Mouse (Mus musculus) myocyte (in vitro differentiated cells): ENCODE data around the gene Clns1a. TPM values are rescaled to one million over a fixed set of nuclear protein-coding genes. Genes with fewer than 3 reads are reported as not detected.
A peak's percentile ranks its signal among the peaks of the same experiment; 100 is the strongest.

Source experiments
- H3K27me3 ChIP-seq: one replicate; pipeline ENCODE4 v1.6.1; 2011; ENCODE audit not compliant: control insufficient read depth, insufficient read depth, insufficient read length
- H3K36me3 ChIP-seq: one replicate; pipeline ENCODE4 v1.6.1; 2011; ENCODE audit not compliant: control insufficient read depth, insufficient read depth
- H3K4me2 ChIP-seq: one replicate; pipeline ENCODE4 v1.6.1; 2011; ENCODE audit warnings: low read depth, control low read depth
- H3K4me3 ChIP-seq: one replicate; pipeline ENCODE4 v1.5.1; 2011; ENCODE audit warnings: mild to moderate bottlenecking, control low read depth, moderate library complexity
- H3K79me2 ChIP-seq: one replicate; pipeline ENCODE4 v1.6.1; 2011; ENCODE audit not compliant: control insufficient read depth, insufficient read depth
- H3ac ChIP-seq: one replicate; pipeline ENCODE4 v1.6.1; 2011; ENCODE audit not compliant: control insufficient read depth, insufficient read length
- CEBPB ChIP-seq: IDR thresholded peaks from 2 replicates; pipeline ENCODE4 v1.6.1; 2011; ENCODE audit warnings: mild to moderate bottlenecking, moderate library complexity; ENCODE audit not compliant: poor library complexity, insufficient read depth, severe bottlenecking
- E2F4 ChIP-seq: IDR thresholded peaks from one replicate; pipeline ENCODE4 v1.6.1; 2011; ENCODE audit warnings: mild to moderate bottlenecking, control low read depth, moderate library complexity; ENCODE audit not compliant: insufficient read depth
- MAX ChIP-seq: IDR thresholded peaks from one replicate; pipeline ENCODE4 v1.6.1; 2011; ENCODE audit warnings: low read depth, mild to moderate bottlenecking, control low read depth
- MYOD1 ChIP-seq, 3 experiments: IDR thresholded peaks; one replicate each; pipeline ENCODE4 v1.6.1; 2011; ENCODE audit warnings: control low read depth in 2 of 3, low read depth in 2 of 3, mild to moderate bottlenecking in 2 of 3, moderate library complexity in 1 of 3; ENCODE audit not compliant: insufficient read length in 2 of 3, control insufficient read depth in 1 of 3
- MYOG ChIP-seq, 3 experiments: IDR thresholded peaks; one replicate each; pipeline ENCODE4 v1.6.1; 2011; ENCODE audit warnings: control low read depth in 2 of 3, low read depth in 2 of 3, mild to moderate bottlenecking in 2 of 3; ENCODE audit not compliant: insufficient read length in 2 of 3, control insufficient read depth in 1 of 3, insufficient read depth in 1 of 3
- POLR2A ChIP-seq: IDR thresholded peaks from one replicate; pipeline ENCODE4 v1.6.1; 2011; ENCODE audit warnings: low read depth, mild to moderate bottlenecking, control low read depth, moderate library complexity; ENCODE audit not compliant: insufficient read length
- POLR2AphosphoS2 ChIP-seq: IDR thresholded peaks from one replicate; pipeline ENCODE4 v1.6.1; 2011; ENCODE audit warnings: low read depth, control low read depth; ENCODE audit not compliant: insufficient read length
- REST ChIP-seq: IDR thresholded peaks from one replicate; pipeline ENCODE4 v1.6.1; 2011; ENCODE audit warnings: mild to moderate bottlenecking, control low read depth, moderate library complexity; ENCODE audit not compliant: insufficient read depth, insufficient read length
- SRF ChIP-seq: IDR thresholded peaks from one replicate; pipeline ENCODE4 v1.6.1; 2011; ENCODE audit warnings: low read depth; ENCODE audit not compliant: control insufficient read depth, insufficient read length
- TCF12 ChIP-seq: IDR thresholded peaks from one replicate; pipeline ENCODE4 v1.6.1; 2011; ENCODE audit warnings: mild to moderate bottlenecking, control low read depth; ENCODE audit not compliant: poor library complexity, insufficient read depth, severe bottlenecking
- TCF3 ChIP-seq: IDR thresholded peaks from one replicate; pipeline ENCODE4 v1.6.1; 2011; ENCODE audit warnings: low read depth, control low read depth; ENCODE audit not compliant: insufficient read length
- USF1 ChIP-seq: IDR thresholded peaks from one replicate; pipeline ENCODE4 v1.6.1; 2011; ENCODE audit warnings: low read depth, mild to moderate bottlenecking, control low read depth, moderate library complexity
- polyA plus RNA-seq: library from polyadenylated mRNA; unstranded; fragments of >200 nt; fragmentation: generic; extraction: Trizol; gene quantifications from one replicate; pipeline ENCODE4 v1.2.1, GENCODE M21; 2012; ENCODE audit warnings: missing spikeins

Gene Clns1a
- polyA plus RNA-seq, 1 experiment = 56.3 TPM

DNA sequence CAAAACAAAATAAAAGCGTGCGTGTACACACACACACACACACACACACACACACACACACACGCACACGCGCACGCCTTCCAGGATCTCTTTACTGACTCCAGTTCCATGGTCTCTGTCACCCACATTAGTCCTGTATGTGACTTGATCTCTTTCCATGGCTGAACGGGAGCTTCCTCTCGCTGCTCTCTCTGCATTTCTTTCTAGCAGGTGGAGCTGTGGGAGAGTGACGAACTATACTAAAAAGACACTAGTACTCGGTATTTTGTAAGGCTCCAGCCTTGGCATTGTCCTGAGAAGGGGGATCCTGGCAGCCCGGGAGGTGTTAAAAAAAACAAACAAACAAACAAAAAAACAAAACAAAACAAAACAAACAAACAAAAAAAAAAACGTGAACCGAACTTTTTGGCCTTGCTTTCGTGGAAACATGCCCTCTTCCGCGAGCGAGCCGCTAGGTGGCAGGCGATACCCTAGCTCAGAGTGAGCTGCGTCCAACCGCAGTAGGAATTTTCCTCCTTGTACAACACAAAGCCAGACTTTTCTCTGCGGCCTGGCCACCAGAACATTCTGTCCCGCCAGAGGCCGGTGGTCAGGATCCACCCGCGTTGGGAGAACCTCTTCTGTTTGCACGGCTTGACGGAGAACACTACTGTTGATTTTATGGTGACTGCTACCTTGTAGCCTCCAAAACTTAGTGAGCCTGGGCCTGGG lies 51.5 kb downstream of the Clns1a start:
- no peak for TF ChIP-seq POLR2A
- no peak for TF ChIP-seq MYOD1 (IDR thresholded peaks at IDR 0.05; ENCODE audit: control insufficient read depth in 1 of 3, insufficient read length in 2 of 3, low read depth in 2 of 3)
- TF ChIP-seq MYOG (IDR thresholded peaks at IDR 0.05; ENCODE audit: control insufficient read depth in 1 of 3, insufficient read depth in 1 of 3, insufficient read length in 2 of 3, low read depth in 2 of 3) = no peak
- no peak for TF ChIP-seq MAX
- TF ChIP-seq TCF12 = no peak
- TF ChIP-seq REST = no peak
- TF ChIP-seq USF1 = no peak
- no peak for TF ChIP-seq CEBPB
- TF ChIP-seq TCF3 = no peak
- no peak for TF ChIP-seq SRF
- no peak for TF ChIP-seq POLR2AphosphoS2
- TF ChIP-seq E2F4 = no peak
- Histone ChIP-seq H3ac (no peak overlapping the region), H3K36me3 (no peaks in the 10 kb centered on the region), H3K4me2 (peak overlapping the region; percentile 64), H3K79me2 (no peaks in the 10 kb centered on the region), H3K4me3 (no peak overlapping the region), H3K27me3 (no peaks in the 10 kb centered on the region)

DNA sequence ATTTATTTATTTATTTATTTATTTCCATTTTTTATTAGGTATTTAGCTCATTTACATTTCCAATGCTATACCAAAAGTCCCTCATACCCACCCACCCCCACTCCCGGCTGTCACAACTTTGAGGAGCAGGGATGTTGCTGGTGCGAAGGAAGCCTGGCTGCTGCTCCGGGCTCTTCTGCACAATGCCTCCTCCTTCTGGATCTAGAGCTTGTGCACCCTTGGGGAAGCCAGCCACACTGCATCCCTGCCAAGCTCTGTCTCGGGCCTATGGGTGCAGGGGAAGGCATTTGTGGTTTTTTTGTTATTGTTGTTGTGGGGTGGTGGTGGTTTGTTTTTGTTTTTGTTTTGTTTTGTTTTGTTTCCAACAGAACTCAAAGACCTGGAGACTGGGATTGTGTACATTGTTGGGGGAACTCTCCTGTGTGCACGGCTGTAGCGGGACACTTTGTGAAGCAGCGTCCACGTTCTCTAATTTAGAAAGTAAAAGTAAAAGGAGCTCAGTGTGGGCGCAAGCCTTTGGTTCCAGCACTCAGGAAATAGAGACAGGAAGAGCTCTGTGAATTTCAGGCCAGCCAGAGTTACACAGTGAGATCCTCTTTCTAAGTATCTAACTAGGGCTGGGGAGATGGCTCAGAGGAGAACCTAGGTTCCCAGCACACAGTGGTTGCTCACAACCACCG lies 52.2 kb downstream of the Clns1a start:
- Histone ChIP-seq H3K4me3 (no peak overlapping the region), H3K79me2 (no peaks in the 10 kb centered on the region)
- TF ChIP-seq TCF3 = no peak

DNA sequence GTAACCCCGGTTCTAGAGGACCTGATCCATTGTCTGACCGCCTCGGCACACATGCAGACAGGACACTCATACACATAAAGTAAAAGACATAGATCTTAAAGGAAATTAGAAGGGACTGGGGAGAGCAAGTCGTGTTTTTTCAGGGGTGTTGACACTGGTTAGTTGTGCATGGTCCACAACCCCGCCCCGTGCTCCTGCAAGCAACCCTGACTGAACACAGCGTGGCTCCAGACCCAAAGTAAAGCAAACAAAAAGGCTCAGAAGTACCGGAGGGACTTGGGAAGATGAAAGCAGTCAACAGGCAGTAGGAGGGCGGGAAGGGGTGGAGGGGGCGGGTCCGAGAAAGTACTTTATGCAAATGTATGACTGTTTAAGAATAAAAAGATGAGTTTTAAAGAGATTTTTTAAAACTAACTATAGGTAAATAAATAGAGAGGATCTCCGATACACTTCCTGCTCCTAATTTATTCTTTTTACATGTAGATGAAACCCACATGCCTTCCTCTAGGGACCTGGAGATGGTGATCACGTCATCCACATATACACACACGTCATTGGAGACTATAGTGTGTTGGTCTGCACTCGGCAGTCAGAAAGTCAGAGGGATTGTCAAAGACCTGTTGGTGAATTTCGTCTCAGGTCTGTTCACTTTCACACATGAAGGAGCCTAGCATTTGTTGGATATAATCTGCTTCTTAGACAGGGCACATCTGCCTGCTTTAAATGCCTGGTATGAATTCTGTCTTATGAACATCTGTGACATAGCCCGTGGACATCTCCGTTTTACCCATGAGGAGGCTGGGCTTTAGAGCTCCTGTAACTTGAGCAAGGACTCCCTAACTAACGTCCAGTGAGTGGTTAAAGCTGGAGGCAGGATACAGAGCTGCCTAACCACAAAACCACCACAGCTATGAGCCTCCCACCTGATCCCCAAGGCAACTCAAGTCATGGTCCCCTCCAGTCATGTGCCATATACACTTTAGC lies 53.1 kb downstream of the Clns1a start:
- TF ChIP-seq REST (no peak), TCF12 (no peak), POLR2AphosphoS2 (no peak), SRF (no peak), USF1 (no peak), MAX (no peak), MYOG (IDR thresholded peaks at IDR 0.05; ENCODE audit: control insufficient read depth in 1 of 3, insufficient read depth in 1 of 3, insufficient read length in 2 of 3, low read depth in 2 of 3) (no peak), POLR2A (no peak), CEBPB (no peak), MYOD1 (IDR thresholded peaks at IDR 0.05; ENCODE audit: control insufficient read depth in 1 of 3, insufficient read length in 2 of 3, low read depth in 2 of 3) (no peak), E2F4 (no peak)
- H3K4me2 ChIP-seq = peak overlapping the region; percentile 31
- no peak overlapping the region for H3K4me3 ChIP-seq

More for the DNA sequence above, 52.2 kb downstream of the Clns1a start:
- Histone ChIP-seq H3ac (no peak overlapping the region), H3K36me3 (no peaks in the 10 kb centered on the region), H3K4me2 (peak overlapping the region; percentile 64), H3K27me3 (no peaks in the 10 kb centered on the region)

DNA sequence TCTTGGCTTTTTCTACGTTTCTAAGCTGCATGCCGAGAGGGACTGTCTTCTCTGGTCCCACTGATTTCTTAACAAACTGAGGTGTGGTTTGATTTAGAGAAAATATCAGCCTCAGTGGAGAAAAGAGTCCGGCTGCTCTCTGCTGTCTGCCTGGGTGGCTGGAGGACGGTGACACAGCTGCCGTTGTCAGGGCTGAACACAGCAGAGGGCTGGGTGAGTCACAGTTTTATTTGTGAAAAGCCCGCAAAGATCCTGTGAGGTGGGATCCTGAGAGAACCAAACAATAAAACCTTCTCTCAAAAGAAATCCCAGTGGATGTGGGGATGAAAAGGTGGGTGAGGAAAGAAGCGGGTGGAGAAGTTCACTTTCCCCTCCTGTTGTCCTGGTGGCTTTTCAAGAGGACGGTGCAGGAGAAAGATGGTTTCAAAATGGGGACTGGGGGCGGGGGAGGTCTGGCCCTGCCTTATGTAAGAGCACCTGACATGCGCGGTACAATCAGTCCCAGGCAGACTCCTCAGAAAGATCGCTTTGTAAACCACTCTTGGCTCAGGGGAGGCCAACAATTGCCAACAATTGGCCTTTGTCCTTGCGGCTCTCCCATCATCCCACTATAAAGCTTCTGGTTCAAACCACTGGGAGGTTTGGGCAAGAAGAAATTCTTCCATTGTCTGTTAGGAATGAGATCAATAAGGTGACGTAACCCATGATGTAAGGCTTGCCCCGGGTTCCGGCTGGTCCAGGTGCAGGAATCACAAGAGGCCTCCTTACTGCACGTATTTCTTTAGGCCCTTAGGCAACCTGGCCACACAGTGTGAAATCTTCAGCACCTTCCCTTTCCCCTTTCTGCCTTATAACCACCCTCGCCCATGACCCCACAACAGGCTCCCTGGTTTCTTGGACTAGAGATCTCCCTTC lies 60.8 kb downstream of the Clns1a start:
- no peak overlapping the region for H3K4me2 ChIP-seq
- H3K79me2 ChIP-seq = no peaks in the 10 kb centered on the region
- TF ChIP-seq MAX (no peak), SRF (no peak), MYOD1 (IDR thresholded peaks at IDR 0.05; ENCODE audit: control insufficient read depth in 1 of 3, insufficient read length in 2 of 3, low read depth in 2 of 3) (no peak)
- no peaks in the 10 kb centered on the region for H3K27me3 ChIP-seq
- H3ac ChIP-seq = no peak overlapping the region
- H3K36me3 ChIP-seq = no peaks in the 10 kb centered on the region
- H3K4me3 ChIP-seq = no peak overlapping the region

More for the DNA sequence above, 53.1 kb downstream of the Clns1a start:
- Histone ChIP-seq H3K27me3 (no peaks in the 10 kb centered on the region), H3K79me2 (no peaks in the 10 kb centered on the region), H3ac (no peak overlapping the region), H3K36me3 (no peaks in the 10 kb centered on the region)
